Mouse (Mus musculus): ENCODE data around the gene Ubqln4.
A peak's percentile ranks its signal among the peaks of the same experiment; 100 is the strongest.
"Not testable (repeated sequence)": the region's sequence is repeated elsewhere in the genome, so short reads cannot be mapped to it uniquely, and the experiment has no call there.

The Ubqln4 gene

GRCm38 (mm10) chr3:88568615-88569014 lies 15.1 kb downstream of the Ubqln4 start:
- no peak for DNase-seq

GRCm38 (mm10) chr3:88569093-88569492 lies 15.5 kb downstream of the Ubqln4 start:
- DNase-seq, result no peak

GRCm38 (mm10) chr3:88569694-88570093 lies 16.1 kb downstream of the Ubqln4 start:
- no peak for DNase-seq

DNA sequence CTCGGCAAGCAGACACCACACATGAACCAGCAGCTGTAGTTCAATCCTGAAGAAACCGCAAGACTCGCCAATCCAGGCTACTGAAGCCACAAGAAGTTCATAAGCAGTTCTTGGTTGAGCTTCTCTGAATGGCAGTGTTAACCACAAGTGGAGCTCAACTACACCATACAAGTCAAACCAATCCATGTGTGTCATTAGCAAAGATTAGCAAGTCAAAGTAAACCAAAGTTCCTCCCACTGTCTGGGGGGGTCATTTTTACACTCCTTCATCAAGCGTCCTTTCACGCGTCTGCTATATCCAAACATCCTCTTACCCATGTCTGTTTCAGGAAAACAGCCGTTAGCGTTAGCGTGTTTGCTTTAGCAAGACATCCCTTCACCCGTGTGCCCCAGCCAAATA lies 16.8 kb downstream of the Ubqln4 start:
- no peak for DNase-seq

- DNase-seq, result no peak
These were observed 18.3 kb downstream of the Ubqln4 start for GRCm38 (mm10) chr3:88571856-88572255.

- no peak for DNase-seq
These were observed 19.3 kb downstream of the Ubqln4 start for GRCm38 (mm10) chr3:88572835-88573234.

DNA sequence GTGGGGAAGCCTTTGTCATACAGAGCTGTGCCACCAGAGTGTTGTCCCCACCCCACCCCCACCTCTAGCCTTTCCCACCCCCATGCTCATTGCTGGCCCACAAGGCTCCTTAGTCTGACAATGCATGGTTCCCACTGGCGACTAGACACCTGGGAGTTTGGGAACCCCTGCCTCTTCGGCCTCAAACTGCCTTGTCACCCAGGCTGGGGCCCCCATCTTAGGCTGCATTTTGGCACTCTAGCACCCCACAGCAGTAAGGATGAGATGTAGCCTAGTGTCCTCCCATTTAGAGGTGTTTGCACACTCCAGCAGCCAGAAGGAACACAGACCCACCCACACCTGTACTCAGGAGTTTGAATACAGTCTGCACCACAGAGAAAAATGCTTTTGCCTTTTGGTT lies 20.3 kb downstream of the Ubqln4 start:
- DNase-seq, result no peak

DNA sequence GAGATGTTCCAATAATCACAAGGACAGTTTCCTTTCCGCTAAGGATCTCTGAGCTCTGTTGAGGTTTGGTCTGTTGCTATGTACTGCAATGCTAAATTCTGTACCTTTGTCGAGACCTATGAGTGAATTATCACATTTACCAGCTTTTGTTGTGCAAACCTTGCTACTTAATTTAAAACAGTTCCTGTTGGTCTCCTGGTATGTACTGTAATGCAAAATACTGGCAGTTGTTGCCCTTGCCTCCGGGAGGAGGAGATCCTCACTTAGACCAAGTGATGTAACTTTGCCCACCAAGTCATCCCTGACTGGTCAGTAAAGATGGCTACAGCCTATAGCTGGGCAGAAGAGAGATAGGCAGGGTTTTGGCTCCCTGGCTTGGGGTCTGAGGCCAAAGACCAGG lies 22.0 kb downstream of the Ubqln4 start, which contains the start of gene Ssr2:
TSS of gene Ssr2 (plus strand) at position 337 of the 400 bp plus-strand sequence.
- no peak for DNase-seq

DNA sequence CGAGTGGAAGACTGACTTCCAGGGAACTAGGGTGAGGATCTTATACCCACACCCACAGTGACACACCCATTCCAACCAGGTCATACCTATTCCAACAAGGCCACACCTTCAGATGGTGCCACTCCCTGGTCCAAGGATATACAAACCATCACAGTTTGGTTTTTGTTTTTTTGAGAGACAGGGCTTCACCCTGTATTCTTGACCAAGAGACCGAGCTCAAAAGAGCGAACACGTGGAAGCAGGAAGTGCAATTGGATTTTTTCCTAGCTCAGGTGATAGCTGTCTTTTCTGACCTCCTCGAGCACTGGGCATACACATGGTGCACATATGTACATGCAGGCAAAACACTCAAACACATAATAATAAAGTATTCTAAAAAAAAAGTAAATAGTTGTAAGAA lies 24.3 kb downstream of the Ubqln4 start:
- DNase-seq, result not testable (repeated sequence)

GRCm38 (mm10) chr3:88578498-88579424 lies 25.2 kb downstream of the Ubqln4 start:
- no peak for DNase-seq

- peak; percentile 77 for DNase-seq
These were observed 26.0 kb downstream of the Ubqln4 start for GRCm38 (mm10) chr3:88579454-88580117.

- no peak for DNase-seq
These were observed 32.2 kb downstream of the Ubqln4 start for GRCm38 (mm10) chr3:88585769-88586168.

DNA sequence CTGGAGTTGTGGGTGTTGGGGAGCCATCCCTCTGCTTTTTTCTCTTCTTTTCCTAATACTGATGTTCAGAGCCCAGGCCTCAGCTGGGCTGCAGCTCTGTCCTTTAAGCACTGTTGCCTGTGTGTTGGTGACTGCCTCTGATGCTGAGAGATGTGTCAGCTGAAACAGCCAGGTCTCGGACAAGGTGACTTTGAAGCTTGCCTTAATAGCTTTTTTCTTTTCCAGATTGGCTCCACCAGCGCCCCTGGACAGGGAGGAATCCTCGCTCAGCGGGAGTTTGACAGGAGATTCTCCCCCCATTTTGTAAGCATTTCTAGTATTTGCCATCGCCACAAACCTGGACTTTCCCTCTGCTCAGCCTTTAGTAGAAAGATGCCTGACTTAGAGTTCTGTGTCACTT lies 33.1 kb downstream of the Ubqln4 start:
- no peak for DNase-seq

GRCm38 (mm10) chr3:88590246-88590645 lies 36.7 kb downstream of the Ubqln4 start:
- no peak for DNase-seq

- DNase-seq, result no peak
These were observed 37.5 kb downstream of the Ubqln4 start for GRCm38 (mm10) chr3:88591044-88591443.

DNA sequence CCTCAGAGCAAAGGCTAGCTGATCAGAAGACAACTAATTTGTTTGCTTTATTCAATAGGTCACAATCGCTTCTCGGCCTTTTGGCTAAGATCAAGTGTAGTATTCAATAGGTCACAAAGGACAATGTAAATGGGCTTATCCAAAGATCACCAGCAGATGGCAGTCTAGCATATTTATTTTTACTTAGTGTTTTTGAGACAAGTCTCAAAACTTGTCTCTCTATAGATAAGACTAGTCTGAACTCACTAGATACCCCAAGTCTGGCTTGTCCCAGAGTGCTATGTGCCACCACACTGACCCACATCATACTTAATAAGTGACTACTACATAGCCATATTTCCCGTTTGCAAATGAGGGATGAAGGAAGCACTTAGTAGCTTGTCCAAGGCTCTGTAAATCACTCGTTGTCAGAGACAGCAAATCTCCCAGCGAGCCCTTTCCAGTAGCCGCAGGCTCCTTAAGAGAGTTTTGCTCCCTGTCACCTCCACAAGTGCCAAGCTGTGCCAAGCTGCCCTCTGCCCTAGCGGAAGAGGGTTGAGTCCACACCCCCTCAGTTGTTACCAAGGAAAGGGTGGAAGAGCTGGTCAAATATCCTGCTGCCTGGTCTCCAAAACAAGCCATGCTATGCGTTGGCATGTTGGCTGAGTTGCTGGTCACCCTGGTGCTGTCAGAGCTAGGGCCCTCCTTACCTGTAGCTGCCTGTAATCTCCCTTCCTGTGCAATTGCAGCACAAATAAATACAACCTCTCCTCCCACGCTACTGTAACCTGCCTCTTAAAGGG lies 38.6 kb downstream of the Ubqln4 start:
- peak; percentile 66 for DNase-seq

DNA sequence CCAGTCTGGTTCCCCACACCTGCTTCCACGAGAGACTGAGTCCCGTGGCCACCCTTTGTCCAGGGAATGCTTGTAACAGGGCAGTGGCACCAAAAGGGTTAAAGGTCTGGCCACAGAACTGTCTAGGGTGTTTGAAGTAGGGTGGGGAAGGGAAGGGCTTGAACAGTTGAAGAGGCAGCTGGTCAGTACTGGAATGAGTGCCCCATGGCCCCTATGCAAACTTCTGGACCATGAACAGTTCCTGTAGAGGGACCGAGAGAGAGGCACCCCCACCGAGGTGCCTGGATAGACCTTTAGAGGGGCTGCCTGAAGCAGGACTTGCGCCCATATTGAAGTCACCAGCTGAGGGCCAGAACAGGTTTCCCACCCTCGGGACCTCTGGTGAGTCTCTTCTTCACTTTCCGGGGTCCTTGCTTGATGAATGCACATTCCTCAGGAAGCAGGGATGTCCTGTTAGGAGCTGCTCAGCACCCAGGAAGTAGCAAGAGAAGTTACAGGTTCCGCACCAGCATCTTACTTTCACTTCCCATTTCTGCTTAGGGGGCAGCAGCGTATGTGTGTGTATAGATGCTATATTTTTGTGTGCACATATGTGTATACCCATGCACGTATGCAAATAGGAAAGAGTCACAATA lies 39.5 kb downstream of the Ubqln4 start:
- peak; percentile 48 for DNase-seq

DNA sequence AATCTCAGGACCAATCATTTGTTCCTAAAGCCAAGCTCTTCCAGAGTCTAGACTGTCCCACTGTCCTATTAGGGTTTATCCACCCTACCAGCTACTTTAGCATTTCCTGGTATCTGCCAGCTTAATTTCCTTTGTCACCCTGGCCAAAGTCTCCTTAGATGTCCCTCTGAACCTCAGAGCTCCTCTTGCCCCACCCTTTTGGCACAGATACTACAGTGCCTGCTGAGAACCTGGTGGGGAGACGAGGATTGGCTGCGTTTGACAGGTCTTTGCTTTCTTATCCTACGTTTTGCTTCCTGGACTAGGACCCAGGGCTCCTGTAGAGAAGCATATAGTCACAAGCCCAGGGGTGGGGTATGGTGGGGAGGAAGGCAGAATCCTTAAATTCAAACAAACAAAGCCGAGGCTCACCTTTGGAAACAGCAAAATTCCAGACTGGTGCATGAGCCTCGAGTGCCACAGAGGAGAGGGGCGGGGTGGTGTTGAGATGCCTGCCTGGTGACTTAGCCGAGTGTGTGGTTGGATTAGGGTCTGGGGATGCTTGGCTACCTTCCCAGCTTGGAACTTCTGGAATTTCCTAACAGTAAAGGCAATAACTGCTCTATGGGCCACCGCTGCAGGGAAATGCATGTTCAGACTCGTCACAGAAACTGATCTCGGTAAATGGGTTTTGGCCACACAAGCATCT lies 40.5 kb downstream of the Ubqln4 start:
- DNase-seq, result no peak

GRCm38 (mm10) chr3:88596547-88596946 lies 43.0 kb downstream of the Ubqln4 start:
- not testable (repeated sequence) for DNase-seq

DNA sequence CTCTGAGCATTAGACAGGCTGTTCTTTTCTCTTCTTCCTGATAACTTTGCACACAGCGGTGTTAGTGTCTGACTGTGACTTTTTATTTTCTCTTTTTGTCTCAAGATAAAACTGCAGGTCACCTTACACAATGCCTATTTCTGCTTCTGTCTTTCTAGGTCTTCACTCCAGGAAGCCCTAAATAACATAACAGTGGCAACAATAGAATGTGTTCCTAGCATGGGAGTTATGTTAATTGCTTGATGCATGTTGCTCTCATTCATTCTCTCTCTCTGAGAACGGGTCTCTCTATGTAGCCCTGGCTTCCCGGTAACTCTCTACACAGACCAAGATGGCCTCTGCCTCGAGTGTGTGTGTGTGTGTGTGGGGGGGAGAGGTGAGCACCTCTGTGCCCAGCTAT lies 48.9 kb downstream of the Ubqln4 start:
- no peak for DNase-seq

GRCm38 (mm10) chr3:88603714-88604161 lies 50.2 kb downstream of the Ubqln4 start:
- peak; percentile 81 for DNase-seq

DNA sequence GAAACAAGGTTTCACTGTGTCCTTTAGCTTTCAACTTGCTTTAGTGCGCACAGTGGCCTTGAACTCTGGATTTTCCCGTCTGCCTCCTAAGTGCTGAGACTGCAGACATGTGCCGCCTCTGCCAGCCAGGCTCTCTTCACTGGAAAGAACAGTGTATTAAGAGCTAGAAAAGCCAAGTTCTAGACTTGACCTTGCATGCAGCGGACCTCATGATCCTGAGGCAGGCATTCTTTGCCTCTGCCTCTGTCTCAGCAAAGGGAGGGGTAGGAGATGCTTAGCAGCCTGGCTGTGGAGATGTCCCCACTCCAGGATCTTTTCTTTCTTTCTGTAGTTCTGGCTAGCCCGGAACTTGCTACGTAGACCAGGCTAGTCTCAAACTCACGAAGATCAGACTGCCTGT lies 51.3 kb downstream of the Ubqln4 start:
- no peak for DNase-seq

All from thymus, postnatal 14 days (tissue).